Mouse (Mus musculus) gastrocnemius, postnatal 14 days (tissue): Measurements from ENCODE around the gene Txndc11. TPM values are rescaled to one million over a fixed set of nuclear protein-coding genes. Genes with fewer than 3 reads are reported as not detected.
"Not testable (repeated sequence)": the region's sequence is repeated elsewhere in the genome, so short reads cannot be mapped to it uniquely, and the experiment has no call there.

Source experiments
- DNase-seq: peaks from one replicate; pipeline ENCODE4 v3.0.0; 2021; ENCODE audit warnings: mixed read lengths
- intact Hi-C: fragments of 180-260 bp; cut with DNase I; formaldehyde crosslinking; loops from one replicate; pipeline ENCODE4 v1.15.1; 2025; ENCODE audit warnings: low total_unique reads
- long read RNA-seq, 2 experiments: library from polyadenylated mRNA; stranded (forward); transcript quantifications; one replicate each; pipeline ENCODE4 v2.0.0; 2021
- total RNA-seq, 2 experiments: library from RNA; stranded (reverse); gene quantifications; 2 replicates each; pipeline ENCODE4 v1.2.3; 2021

Gene Txndc11
- 1 to 10 TPM; 7.8 to 9.3 TPM for total RNA-seq
- long read RNA-seq, experiment 1, partial matches to known transcripts, result 0 of 12 reads
- long read RNA-seq, experiment 1, other reads (novel, unspliced or antisense), result 9 of 12 reads
- long read RNA-seq, experiment 2, partial matches to known transcripts, result 1 of 15 reads
- long read RNA-seq, experiment 2, other reads (novel, unspliced or antisense), result 12 of 15 reads

DNA sequence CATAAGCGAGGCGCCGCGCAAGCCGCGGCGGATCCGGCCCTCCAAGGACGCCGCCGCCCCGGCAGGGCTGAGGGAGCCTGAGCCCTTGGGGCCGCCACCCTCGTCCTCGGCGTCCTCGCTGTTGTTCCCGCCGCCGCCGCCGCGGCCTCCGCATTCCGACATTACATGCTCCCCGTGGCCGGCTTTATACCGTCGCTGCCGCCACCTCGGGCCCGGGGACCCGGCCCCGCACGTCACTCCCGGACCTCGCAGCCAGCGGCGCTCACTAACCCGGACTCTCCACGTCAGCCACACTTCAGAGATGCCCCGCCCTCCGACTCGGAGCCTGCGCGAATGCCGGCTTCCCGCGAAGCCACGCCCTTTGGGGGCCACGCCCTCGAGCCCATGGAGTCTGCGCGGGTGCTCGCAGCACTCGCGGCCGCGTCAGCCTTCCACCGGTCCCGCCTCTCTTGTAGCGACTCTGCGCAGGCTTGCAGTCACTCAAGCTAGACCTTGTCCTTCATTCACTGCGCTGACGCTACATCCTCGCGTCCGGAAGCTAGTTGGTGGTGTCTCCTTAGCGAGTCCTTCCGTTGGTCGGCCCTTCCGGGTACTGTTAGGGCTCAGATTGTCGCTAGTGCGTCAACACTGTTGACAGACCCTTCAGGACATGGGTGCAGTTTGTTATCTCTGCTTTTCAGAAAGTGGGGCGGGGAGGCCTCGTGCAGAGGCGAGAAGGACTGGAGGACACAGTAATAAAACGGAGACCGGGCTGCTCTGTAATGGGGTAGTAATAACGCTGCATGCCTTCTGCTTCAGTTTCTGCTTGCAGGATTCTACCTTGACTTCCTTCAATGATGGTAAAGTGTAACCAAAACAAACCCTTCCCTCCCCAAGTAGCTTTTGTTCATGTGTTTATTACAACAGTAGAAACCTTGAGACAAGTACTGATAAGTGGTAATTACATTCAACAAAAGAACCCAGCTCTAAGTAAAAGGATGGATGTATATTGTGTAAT lies at the start of gene Txndc11:
TSS of gene Txndc11 (minus strand) at position 303 of the 997 bp plus-strand sequence.
- intact Hi-C loops, result no loop called here
- peak; percentile 100 for DNase-seq

DNA sequence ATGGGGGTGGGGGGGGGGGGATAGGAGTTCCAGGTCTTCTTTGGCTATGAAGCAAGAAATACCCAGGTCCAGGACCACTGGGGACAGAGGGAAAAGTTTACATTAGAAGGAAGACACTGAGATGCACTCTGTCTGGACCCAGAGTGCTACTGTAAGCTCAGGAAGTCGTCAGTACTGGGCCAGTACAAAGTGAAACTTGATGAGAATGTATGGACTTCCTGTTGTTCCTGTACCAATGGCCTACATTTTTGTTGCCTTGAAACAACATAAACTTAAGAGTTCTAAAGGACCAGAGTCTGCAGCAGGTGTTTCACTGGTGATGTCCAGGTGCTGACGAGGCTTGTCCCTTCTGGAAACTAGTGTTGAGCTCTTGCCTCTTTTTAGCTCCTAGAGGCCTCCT lies 43.0 kb upstream of the Txndc11 start:
- no peak for DNase-seq
- intact Hi-C loops, result loop anchor here (10.0 kb wide), 1 partner anchor 143 kb away; no protein-coding TSS in a partner anchor

DNA sequence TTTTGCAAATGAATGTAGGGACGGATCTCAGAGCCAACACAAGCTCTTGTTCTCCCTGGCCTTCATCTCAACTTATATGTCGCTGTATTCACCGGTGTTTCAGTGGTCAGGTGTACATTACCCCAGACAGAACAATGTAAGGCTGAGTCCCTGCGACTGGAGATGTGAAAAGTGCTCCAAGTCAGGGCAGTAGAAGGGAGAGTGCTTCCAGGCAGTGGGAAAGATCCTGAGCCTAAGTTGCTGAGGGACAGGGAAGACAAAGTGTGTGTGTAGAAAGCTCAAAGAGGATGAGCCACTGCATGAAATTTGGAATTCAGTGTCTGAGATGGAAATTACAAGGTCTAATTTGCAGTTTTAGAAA lies 42.4 kb upstream of the Txndc11 start:
- DNase-seq, result no peak
- intact Hi-C loops, result loop anchor here (10.0 kb wide), 1 partner anchor 142 kb away; no protein-coding TSS in a partner anchor

DNA sequence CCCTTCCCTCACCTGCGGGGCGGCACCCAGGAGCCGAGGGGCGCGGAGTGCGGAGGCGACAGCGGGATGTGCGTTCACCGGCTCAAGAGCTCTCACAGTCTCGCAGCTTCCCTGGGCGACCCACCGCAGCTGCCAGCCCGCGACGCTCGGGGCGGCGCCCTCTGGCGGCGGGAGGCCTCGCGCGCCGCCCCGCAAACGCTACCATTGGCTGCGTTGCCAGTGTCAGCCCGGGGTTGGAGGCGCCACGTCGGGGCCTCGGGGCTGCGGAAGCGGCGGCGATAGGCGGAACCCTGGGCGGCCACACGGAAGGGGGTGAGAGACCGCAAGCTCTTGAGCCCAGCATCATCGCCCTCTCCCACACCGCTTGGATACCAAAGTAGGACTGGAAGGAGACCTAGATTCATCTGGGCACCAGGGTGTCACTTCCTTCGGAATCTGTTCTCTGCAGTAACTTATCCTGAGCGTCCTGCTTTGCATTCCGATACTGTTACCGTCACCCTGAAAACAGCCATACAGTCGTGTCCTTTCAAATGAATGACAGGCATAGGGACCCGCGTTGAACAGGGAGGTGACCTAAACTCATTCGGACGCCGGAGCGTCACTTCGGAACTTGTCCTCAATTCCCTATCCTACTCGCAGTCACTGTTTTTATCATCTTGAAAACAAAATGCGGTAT lies 41.9 kb upstream of the Txndc11 start, which contains the start of gene Zc3h7a:
TSS of gene Zc3h7a (minus strand) at position 186 of the 676 bp plus-strand sequence.
- DNase-seq, result peak; percentile 93
- intact Hi-C loops, result loop anchor here (10.0 kb wide), 1 partner anchor 142 kb away; no protein-coding TSS in a partner anchor

DNA sequence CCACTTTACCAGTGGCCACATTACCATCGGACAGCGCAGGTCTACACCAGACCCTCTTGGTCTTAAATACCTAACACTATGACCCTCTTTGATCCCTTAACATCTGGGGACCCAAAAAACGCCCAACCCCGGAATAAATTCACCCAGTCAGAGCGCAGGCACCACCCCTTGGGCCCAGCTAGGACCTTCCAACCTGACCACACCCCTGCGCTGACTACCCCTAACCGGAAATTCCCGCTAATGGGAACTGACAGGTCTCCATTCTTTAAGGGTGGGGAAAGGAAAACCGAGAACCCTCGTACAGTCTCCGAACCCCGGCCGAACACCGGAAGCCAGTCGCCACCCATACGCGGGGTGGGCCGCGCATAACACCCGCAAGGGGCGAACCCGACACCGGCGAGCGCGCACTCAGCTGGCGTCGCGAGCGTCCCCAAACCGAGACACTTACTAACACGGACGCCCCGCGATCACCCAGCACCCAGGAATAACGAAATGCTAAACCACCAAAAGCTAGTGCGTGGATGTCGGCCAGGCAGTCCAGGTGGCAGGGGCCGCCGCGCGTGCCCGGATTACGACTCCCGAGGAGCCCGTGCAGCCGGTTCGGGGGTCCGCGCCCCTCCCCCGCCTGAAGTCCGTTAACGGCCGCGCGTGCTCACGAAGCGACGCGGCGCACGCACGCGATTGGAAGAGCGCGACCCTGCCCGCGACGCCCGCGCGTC lies 41.2 kb upstream of the Txndc11 start:
- intact Hi-C loops, result loop anchor here (10.0 kb wide), 1 partner anchor 141 kb away; no protein-coding TSS in a partner anchor
- peak; percentile 63 for DNase-seq

DNA sequence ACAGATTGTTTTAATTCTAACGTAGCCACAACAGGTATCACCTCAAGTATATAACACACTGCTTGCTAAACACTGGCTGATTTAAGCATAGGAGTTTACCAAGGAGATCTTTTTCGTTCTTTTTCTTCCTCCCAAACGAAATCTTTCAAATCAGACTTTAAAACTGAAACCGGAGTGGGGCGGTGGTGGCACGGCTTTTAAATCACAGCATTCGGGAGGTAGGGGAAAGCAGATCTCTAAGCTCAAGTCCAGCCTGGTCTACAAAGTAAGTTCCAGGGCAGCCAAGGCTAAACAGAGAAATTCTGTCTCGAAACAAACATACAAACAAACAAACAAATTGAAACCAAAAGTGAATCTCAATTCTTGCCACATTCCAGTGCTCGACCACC lies 40.6 kb upstream of the Txndc11 start:
- intact Hi-C loops, result loop anchor here (10.0 kb wide), 1 partner anchor 140 kb away; no protein-coding TSS in a partner anchor
- DNase-seq, result no peak

DNA sequence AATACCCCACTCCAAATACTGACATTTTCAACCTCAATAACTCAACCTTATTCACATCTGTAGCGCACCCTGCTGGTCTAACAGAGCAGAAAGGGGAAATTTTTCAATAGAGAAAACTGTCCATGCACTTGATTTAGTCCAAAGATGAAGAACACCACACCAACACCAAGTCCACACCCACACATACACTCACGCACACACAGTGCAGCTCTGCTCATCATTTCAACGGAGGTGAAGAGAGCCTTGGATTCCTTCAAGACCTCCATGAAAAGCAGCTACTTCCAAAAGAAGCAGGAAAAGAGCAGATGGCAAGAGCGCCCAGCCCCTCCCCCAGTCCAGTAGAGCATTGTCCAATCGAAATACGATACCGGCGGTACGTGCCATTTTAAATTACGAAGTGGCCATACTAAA lies 40.2 kb upstream of the Txndc11 start:
- peak; percentile 43 for DNase-seq
- intact Hi-C loops, result loop anchor here (10.0 kb wide), 1 partner anchor 140 kb away; no protein-coding TSS in a partner anchor

- DNase-seq, result no peak
- intact Hi-C loops, result loop anchor here (10.0 kb wide), 1 partner anchor 137 kb away; no protein-coding TSS in a partner anchor
These were observed 37.2 kb upstream of the Txndc11 start for GRCm38 (mm10) chr16:11171679-11172078.

DNA sequence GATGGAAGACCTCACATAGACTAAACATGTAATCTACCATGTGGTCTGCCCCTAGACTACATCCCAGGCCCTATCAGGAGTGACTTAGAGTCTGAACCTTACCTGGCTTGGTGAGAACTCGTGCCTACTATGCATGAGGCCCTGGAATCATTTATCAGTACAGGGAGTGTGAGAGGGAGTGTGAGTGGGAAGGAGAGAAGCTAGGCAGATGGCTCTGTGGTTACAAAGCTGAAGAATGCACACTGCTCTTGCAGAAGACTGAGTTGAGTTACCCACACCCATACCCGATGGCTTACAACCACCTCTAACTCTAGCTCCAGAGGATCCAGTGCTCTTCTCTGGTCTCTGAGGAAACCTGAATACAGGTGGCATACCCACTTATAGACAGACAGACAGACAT lies 32.0 kb upstream of the Txndc11 start:
- intact Hi-C loops, result no loop called here
- no peak for DNase-seq

DNA sequence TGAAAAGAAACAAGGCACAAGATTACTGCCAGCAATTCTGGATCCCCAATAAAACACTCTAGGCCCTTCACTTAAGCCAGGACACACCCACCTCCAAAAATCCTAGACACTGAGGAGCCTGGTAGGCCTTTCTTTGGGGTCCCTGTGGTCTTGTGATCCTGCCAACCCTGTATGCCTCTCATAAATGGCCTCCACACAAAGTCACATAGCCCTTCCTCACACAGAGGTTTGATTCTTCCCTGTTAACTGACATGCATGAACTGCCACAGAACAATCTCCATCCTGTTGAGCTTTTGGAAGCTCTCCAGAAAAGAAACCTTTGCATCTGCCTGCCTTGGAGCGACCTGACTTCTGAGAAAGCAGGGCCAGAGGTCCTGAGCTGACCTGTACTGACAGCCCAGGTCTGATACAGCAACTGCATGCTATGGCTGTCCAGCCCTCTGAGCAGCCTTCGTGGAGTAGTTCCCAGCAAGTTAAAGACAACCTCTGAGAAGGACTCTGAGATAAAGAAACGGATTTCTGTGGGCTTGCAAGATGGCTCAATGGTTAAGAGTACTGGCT lies 30.3 kb upstream of the Txndc11 start:
- DNase-seq, result no peak
- intact Hi-C loops, result no loop called here

- intact Hi-C loops, DNase-seq: not testable (repeated sequence)
These were observed 23.3 kb upstream of the Txndc11 start for GRCm38 (mm10) chr16:11157721-11158120.

- intact Hi-C loops, result no loop called here
- no peak for DNase-seq
These were observed 20.1 kb upstream of the Txndc11 start for GRCm38 (mm10) chr16:11154500-11154899.

DNA sequence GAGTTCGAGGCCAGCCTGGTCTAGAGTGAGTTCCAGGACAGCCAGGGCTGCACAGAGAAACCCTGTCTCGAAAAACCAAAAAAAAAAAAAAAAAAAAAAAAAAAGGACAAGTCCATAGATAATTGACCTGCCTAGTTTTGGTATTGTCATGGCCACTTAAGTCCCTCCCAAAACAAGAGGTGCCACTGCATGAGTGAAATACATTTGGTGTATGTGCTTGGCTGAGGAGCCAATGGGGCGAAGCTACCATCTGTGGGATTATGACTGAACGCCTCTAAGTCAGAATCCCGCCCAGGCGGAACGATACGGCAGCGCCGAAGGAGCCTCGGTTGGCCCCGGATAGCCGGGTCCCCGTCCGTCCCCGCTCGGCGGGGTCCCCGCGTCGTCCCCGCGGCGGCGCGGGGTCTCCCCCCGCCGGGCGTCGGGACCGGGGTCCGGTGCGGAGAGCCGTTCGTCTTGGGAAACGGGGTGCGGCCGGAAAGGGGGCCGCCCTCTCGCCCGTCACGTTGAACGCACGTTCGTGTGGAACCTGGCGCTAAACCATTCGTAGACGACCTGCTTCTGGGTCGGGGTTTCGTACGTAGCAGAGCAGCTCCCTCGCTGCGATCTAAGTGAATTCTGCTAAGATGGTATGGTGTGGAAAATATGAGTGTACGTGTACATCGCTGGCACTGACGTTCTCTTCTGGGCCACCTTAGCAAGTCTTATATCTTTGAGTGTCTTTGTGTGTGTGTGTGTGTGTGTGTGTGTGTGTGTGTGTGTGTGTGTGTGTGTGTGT lies 9.4 kb upstream of the Txndc11 start:
- peak; percentile 97 for DNase-seq
- intact Hi-C loops, result not testable (repeated sequence)

DNA sequence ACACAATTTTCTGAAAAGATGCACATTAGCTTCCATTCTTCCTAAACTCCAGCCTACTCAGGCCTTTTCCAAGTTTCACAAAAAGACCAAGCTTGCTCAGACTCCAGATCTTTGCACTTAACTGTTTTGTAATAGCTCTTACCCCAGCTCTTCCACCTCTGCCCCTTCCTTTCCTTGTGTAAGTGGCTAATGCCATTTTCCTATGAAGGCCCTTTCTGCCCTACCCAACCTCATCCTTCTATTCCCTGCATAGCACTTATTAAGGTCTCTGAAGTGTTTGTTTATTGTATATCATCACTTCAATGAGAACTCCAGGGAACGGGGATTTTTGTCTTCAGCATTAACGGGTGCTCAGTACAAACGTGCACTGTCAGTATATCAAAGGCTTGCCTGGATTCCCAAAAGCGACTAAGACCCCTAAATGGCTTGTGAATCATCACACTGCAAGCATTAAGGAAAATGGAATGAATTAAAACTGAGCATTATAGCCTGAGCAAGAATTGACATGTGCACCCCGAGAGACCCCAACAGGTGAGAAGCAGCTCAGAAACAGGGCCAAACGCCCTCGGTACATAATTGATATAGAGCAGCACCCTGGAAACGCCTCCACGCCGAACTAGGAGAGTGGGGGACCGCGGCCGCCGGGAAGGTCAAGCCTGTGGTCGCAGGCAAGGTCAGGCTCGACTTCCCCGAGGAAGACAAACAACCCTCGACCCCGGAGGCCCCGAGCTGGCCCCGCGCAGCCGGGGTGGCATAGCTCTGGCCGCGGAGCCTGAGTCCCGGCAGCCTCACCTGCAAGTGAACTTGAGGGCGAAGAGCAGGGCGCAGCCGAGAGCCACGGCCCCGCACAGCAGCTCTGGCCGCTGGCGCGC lies 738 bp downstream of the Txndc11 start:
- intact Hi-C loops, result no loop called here
- DNase-seq, result no peak

DNA sequence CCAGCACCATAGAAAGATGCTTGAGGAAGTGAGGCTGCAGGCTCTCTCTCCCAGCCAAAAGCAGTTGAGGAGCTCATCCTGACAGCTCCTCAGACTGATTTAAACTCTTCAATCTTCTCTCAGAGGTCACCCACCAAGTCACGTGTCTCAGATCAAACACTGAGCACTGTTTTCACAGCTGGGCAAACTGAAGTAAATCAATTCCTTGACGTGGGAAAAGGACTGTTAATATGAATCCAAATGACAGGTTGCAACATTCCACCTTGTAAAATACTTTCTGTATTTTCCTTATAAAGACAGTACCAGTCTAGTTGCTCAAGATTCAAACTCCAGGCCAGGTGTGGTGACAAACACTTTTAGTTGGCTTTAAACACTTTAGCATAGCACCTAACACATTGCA lies 1.6 kb downstream of the Txndc11 start:
- DNase-seq, result no peak
- intact Hi-C loops, result no loop called here

DNA sequence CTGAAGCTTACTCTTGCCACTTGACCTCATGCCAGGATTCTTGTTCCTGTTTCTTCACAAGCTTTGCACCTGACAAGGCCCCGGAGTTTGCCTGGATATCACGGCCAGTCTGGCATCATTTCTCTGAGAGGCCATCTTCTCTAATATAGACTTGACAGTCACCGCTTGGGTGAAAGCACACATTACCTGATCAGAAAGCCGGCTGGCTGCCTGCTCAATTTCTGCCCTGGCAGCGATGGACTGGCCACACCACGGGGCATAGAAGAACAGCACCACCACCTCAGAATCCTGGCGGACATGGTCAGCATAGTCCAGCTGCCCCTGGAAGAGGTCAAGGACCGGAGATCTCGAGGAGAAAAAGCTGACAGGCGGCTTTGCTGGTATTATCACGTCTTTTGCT lies 6.1 kb downstream of the Txndc11 start:
- DNase-seq, result no peak
- intact Hi-C loops, result no loop called here

DNA sequence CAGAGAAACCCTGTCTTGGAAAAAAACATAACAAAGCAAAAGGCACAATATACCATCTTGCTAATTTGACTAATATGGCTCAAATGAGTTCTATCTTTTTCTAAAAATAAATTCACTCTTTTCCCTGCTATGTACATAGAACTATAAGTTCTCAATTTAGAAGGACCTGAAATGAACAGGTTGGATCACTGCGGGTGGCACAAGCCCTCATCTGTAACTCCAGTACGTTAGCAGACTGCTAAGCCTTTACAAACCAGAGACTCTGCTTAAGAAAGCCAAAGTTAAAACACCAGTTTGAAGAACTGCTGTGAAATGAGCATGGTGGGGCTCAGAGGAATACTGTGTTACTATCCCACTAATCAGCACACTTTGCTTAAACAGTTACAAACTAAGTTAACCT lies 9.1 kb downstream of the Txndc11 start:
- DNase-seq, result no peak
- intact Hi-C loops, result no loop called here
